Mouse (Mus musculus): ENCODE measurements around the gene Lgmn. TPM values are rescaled to one million over a fixed set of nuclear protein-coding genes. Genes with fewer than 3 reads are reported as not detected.

Lgmn gene
- polyA plus RNA-seq, 1 experiment: 70.2 TPM

GRCm38 (mm10) chr12:102434107-102434506, 5.5 kb downstream of the Lgmn start:
- Histone ChIP-seq H3K4me3 (ENCODE audit: low read depth, low read length) (no peak overlapping the region), H3K36me3 (ENCODE audit: control insufficient read depth, insufficient read depth, low read length) (no peaks in the 10 kb centered on the region), H3K27me3 (ENCODE audit: control insufficient read depth, insufficient read depth, low read length) (no peaks in the 10 kb centered on the region), H3K4me1 (ENCODE audit: control insufficient read depth, insufficient read depth, insufficient read length, low read length) (peaks cover 3% of the 10 kb centered on the region; the same call in 1 of the 2 replicates), H3K27ac (ENCODE audit: insufficient read depth, low read depth, low read length) (no peak overlapping the region; the same call in 1 of the 2 replicates)
- no peak for TF ChIP-seq CTCF (IDR thresholded peaks at IDR 0.05; ENCODE audit: extremely low read depth, insufficient read length, insufficient replicate concordance, low read depth, low read length)
- TF ChIP-seq POLR2A (IDR thresholded peaks at IDR 0.05; ENCODE audit: low read depth, low read length): no peak
- 63% methylated on average over 4 of the region's 4 CpGs for WGBS

- WGBS: 81% methylated on average over 12 of the region's 12 CpGs
- no peak overlapping the region for H3K27ac ChIP-seq (ENCODE audit: insufficient read depth, low read depth, low read length)
- TF ChIP-seq CTCF (IDR thresholded peaks at IDR 0.05; ENCODE audit: extremely low read depth, insufficient read length, insufficient replicate concordance, low read depth, low read length) (no peak), POLR2A (IDR thresholded peaks at IDR 0.05; ENCODE audit: low read depth, low read length) (no peak)
Observed at GRCm38 (mm10) chr12:102432238-102432637, 7.4 kb downstream of the Lgmn start.

GRCm38 (mm10) chr12:102430228-102430627, 9.4 kb downstream of the Lgmn start:
- no peaks in the 10 kb centered on the region for H3K27me3 ChIP-seq (ENCODE audit: control insufficient read depth, insufficient read depth, low read length)
- H3K4me3 ChIP-seq (ENCODE audit: low read depth, low read length): no peak overlapping the region
- WGBS: 83% methylated on average over 4 of the region's 4 CpGs

More at GRCm38 (mm10) chr12:102432238-102432637, 7.4 kb downstream of the Lgmn start:
- H3K36me3 ChIP-seq (ENCODE audit: control insufficient read depth, insufficient read depth, low read length): no peaks in the 10 kb centered on the region
- H3K4me3 ChIP-seq (ENCODE audit: low read depth, low read length): no peak overlapping the region
- H3K27me3 ChIP-seq (ENCODE audit: control insufficient read depth, insufficient read depth, low read length): no peaks in the 10 kb centered on the region
- H3K4me1 ChIP-seq (ENCODE audit: control insufficient read depth, insufficient read depth, insufficient read length, low read length): peaks cover 3% of the 10 kb centered on the region; the same call in 1 of the 2 replicates

GRCm38 (mm10) chr12:102429656-102430055, 10.0 kb downstream of the Lgmn start:
- TF ChIP-seq CTCF (IDR thresholded peaks at IDR 0.05; ENCODE audit: extremely low read depth, insufficient read length, insufficient replicate concordance, low read depth, low read length): no peak
- no peak for TF ChIP-seq POLR2A (IDR thresholded peaks at IDR 0.05; ENCODE audit: low read depth, low read length)
- Histone ChIP-seq H3K4me3 (ENCODE audit: low read depth, low read length) (no peak overlapping the region), H3K27ac (ENCODE audit: insufficient read depth, low read depth, low read length) (no peak overlapping the region), H3K27me3 (ENCODE audit: control insufficient read depth, insufficient read depth, low read length) (no peaks in the 10 kb centered on the region), H3K4me1 (ENCODE audit: control insufficient read depth, insufficient read depth, insufficient read length, low read length) (peaks cover 5% of the 10 kb centered on the region; the same call in 1 of the 2 replicates), H3K36me3 (ENCODE audit: control insufficient read depth, insufficient read depth, low read length) (no peaks in the 10 kb centered on the region)
- WGBS: 80% methylated on average over 5 of the region's 5 CpGs

More at GRCm38 (mm10) chr12:102430228-102430627, 9.4 kb downstream of the Lgmn start:
- no peaks in the 10 kb centered on the region for H3K36me3 ChIP-seq (ENCODE audit: control insufficient read depth, insufficient read depth, low read length)
- H3K4me1 ChIP-seq (ENCODE audit: control insufficient read depth, insufficient read depth, insufficient read length, low read length): peaks cover 5% of the 10 kb centered on the region; the same call in 1 of the 2 replicates
- no peak overlapping the region for H3K27ac ChIP-seq (ENCODE audit: insufficient read depth, low read depth, low read length)
- no peak for TF ChIP-seq CTCF (IDR thresholded peaks at IDR 0.05; ENCODE audit: extremely low read depth, insufficient read length, insufficient replicate concordance, low read depth, low read length)
- no peak for TF ChIP-seq POLR2A (IDR thresholded peaks at IDR 0.05; ENCODE audit: low read depth, low read length)

GRCm38 (mm10) chr12:102426285-102426684, 13.3 kb downstream of the Lgmn start:
- peaks cover 2% of the 10 kb centered on the region; the same call in 1 of the 2 replicates for H3K4me1 ChIP-seq (ENCODE audit: control insufficient read depth, insufficient read depth, insufficient read length, low read length)
- no peaks in the 10 kb centered on the region for H3K27me3 ChIP-seq (ENCODE audit: control insufficient read depth, insufficient read depth, low read length)
- peak overlapping the region; percentile 33; the same call in 1 of the 2 replicates for H3K27ac ChIP-seq (ENCODE audit: insufficient read depth, low read depth, low read length)
- WGBS: 71% methylated on average over 7 of the region's 7 CpGs
- H3K4me3 ChIP-seq (ENCODE audit: low read depth, low read length): no peak overlapping the region
- TF ChIP-seq POLR2A (IDR thresholded peaks at IDR 0.05; ENCODE audit: low read depth, low read length) (no peak), CTCF (IDR thresholded peaks at IDR 0.05; ENCODE audit: extremely low read depth, insufficient read length, insufficient replicate concordance, low read depth, low read length) (no peak)
- peaks cover 4% of the 10 kb centered on the region; the same call in 1 of the 2 replicates for H3K36me3 ChIP-seq (ENCODE audit: control insufficient read depth, insufficient read depth, low read length)

- no peak overlapping the region for H3K27ac ChIP-seq (ENCODE audit: insufficient read depth, low read depth, low read length)
- H3K4me1 ChIP-seq (ENCODE audit: control insufficient read depth, insufficient read depth, insufficient read length, low read length): peaks cover 3% of the 10 kb centered on the region; the same call in 1 of the 2 replicates
- no peak overlapping the region for H3K4me3 ChIP-seq (ENCODE audit: low read depth, low read length)
- TF ChIP-seq CTCF (IDR thresholded peaks at IDR 0.05; ENCODE audit: extremely low read depth, insufficient read length, insufficient replicate concordance, low read depth, low read length): no peak
- no peak for TF ChIP-seq POLR2A (IDR thresholded peaks at IDR 0.05; ENCODE audit: low read depth, low read length)
- no peaks in the 10 kb centered on the region for H3K27me3 ChIP-seq (ENCODE audit: control insufficient read depth, insufficient read depth, low read length)
- WGBS: 72% methylated on average over 4 of the region's 4 CpGs
- H3K36me3 ChIP-seq (ENCODE audit: control insufficient read depth, insufficient read depth, low read length): peaks cover 4% of the 10 kb centered on the region; the same call in 1 of the 2 replicates
Observed at GRCm38 (mm10) chr12:102425048-102425578, 14.5 kb downstream of the Lgmn start.

- no peak overlapping the region for H3K27ac ChIP-seq (ENCODE audit: insufficient read depth, low read depth, low read length)
- no peak for TF ChIP-seq CTCF (IDR thresholded peaks at IDR 0.05; ENCODE audit: extremely low read depth, insufficient read length, insufficient replicate concordance, low read depth, low read length)
- TF ChIP-seq POLR2A (IDR thresholded peaks at IDR 0.05; ENCODE audit: low read depth, low read length): no peak
- H3K4me3 ChIP-seq (ENCODE audit: low read depth, low read length): no peak overlapping the region
- H3K27me3 ChIP-seq (ENCODE audit: control insufficient read depth, insufficient read depth, low read length): no peaks in the 10 kb centered on the region
- H3K36me3 ChIP-seq (ENCODE audit: control insufficient read depth, insufficient read depth, low read length): peaks cover 4% of the 10 kb centered on the region; the same call in 1 of the 2 replicates
- 42% methylated on average over 2 of the region's 2 CpGs for WGBS
- H3K4me1 ChIP-seq (ENCODE audit: control insufficient read depth, insufficient read depth, insufficient read length, low read length): peaks cover 8% of the 10 kb centered on the region; the same call in 1 of the 2 replicates
Observed at GRCm38 (mm10) chr12:102424456-102424855, 15.2 kb downstream of the Lgmn start.
